Mouse (Mus musculus) forelimb bud, embryonic 11.5 days (tissue): Measurements from ENCODE around the gene Hdac1.

ENCODE experiments used
- DNase-seq: peaks from one replicate; pipeline ENCODE4 v3.0.0-alpha.2; 2012; ENCODE audit warnings: low read depth, low spot score

The Hdac1 gene

DNA sequence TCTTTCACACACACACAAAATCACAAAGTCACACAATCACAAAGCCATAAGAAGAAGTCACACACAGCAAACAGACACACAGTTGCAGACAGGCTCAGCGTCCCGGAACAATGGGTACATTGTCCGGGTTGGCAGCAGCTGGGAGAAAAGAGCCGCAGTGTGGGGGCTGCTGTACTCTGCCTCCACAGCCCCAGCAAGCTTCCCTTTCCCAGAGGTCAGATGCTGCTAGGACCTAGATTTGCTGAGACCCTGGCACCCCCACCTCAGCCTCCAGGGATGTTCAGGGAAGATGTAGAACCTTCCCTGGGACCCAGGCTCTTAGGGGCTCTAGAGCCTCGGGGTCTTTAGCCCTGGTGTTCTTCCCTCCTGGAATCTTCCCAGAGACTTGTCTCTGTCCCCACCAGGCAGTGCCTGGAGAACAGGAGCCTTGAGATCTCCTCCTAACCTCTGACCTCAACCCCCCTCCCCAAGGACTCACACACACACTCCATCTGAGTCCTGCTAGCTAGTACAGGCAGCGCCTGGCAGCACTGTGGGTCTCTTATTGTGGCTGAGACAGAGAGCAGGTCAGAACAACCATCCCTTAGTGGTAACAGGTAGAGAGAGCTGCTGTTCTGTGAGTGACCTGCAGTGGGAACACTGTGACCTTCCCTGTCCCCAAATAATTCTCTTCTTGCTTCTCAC, 31.0 kb downstream of the Hdac1 start:
- DNase-seq = no peak

DNA sequence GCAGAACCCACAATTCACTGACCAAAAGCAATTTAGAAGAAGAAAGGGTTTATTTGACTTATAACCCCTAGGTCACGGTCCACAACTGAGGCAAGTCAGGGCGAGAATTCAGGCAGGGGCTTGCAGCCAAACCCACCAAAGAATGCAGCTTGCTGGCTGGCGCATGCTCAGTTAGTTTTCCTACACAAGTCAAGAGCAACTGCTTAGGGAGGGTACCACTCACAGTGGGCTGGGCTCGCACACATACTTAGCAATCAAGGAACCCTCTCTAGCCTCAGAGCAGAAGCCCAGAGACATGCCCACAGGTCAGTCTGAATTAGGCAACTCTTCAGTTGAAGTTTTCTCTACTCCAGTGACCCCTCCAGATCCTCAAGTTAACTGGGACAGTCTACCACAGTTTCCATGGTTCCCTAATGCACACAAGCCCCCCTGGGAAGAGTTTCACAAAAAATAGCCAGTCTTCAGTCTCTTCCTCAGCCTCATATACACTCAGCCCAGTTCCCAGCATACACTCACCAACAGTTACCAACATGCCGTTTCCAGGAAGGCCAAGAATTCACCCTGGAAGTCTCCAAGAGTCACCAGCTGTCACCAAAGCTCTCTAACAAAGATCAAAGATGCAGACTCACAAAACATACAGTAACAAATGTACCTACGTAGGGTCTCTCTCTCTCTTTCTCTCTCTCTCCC, 31.6 kb downstream of the Hdac1 start:
- no peak for DNase-seq

DNA sequence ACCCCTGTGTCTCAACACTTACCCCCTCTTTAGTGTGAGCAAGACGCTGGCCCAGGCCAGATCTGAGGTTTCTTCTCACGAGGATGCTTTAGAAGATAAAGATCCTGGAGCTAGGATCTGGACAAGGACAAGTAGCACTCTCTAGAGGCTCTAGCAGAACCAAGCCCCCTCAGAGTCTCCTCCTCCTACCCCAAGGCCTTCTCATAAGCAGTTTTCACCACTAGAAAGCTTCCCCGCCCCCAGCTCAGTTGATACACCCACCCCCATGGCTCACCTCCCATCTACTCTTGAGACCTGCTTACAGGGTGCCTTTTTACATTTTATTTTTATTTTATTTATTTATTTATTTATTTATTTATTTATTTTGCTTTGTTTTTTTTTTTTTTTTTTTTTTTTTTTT, 32.9 kb downstream of the Hdac1 start:
- DNase-seq = no peak

DNA sequence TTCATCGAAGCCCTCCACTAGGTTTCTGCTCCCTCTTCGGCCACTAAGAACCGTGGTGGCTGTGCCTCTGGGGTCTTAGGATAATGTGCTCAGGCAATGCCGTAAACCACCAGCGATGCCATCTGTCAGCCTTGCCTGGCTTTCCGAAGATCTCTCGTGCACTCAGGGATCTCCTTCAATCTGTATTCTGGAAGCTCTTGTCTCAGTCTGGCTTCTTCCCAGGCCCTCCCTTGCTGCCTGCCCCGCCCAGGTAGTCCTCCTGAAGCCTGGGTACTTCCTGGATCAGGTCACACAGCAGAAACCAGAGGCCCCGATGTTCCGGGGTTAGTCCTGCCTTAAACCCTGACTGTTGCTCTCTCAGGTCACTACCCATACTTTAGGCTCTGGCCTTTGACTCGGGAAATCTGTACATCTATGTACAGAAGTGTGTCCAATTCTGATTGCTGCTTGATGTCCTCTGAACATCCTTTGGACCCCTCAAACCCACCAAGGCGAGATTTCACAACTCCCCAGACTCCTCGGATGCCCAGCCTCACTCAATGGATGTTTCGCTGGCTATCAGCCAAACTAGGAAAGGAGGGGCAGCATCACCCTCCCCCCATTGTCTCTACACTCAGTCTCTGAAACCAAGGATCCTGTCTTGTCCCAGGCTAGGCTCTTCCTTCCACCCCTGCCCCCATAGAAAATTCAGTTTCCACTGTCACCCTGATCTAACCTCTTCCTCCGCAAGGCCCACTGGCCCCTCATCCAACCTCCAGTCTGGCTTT, 33.5 kb downstream of the Hdac1 start:
- DNase-seq = no peak

DNA sequence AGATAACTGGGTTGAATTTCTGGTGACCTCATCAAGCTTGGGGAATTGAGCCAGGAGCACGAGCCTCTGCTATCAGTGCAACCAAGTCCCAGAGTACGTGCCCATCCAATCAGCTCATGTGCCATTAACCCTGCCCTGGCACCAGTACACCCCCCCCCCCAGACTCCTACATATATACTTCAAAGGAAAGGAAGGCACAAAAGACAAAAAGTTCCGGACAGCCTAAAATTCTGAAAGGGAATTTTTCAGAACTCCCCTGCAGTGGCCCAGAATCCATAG, 34.3 kb downstream of the Hdac1 start:
- no peak for DNase-seq

DNA sequence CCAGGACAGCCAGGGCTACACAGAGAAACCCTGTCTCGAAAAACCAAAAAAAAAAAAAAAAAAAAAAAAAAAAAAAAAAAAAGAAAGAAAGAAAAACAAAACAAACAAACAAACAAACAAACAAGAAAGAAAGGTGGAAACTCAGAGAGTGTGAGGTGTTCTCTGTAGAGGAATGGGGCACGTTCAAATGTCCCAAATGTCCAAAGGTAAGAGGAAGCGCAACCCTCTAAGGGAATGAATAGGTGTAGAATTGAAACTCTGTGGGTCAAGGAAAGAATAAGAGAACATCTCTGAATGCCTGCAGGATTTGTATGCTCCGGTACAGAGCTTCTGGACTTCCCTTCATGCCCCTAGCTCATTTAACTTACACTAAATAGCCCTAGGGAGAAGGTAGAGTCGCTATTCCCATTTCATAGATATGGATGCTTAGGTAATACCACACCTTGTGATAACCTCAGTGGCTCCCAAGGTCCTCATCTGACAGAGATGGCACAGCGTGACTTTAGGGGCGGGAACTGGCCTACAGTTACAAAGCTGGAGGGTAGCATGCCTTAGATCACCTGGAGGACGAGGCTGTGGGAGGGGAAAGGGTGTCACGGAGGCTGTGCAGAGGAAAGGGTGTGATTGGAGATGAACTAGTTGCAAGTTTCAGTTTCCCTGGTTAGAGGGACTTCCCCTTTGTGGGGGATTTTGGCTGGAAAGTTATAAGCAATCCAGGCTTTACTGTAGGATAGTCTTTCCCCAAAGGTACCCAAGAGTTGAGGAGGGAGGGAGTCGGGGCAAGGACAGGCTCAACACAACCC, 34.9 kb downstream of the Hdac1 start:
- no peak for DNase-seq

DNA sequence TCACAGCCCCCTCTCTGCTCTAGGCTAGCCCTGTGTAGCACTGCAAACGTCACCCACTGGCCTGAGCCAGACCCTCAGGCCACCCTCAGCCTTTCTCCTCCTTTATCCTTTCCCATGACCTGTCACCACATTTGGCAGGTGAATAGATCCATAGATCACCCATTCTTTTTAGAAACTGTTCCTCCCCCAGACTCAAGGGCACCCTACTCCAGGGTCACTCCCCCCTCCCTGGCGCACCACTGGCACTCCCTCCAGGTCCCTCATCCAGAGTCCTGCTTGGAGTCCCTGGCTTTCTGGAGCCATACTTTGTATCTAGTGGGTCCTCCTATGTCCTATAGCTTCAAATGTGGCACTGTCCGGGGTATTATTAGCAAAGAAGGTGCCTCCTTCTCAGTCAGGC, 37.0 kb downstream of the Hdac1 start:
- no peak for DNase-seq

DNA sequence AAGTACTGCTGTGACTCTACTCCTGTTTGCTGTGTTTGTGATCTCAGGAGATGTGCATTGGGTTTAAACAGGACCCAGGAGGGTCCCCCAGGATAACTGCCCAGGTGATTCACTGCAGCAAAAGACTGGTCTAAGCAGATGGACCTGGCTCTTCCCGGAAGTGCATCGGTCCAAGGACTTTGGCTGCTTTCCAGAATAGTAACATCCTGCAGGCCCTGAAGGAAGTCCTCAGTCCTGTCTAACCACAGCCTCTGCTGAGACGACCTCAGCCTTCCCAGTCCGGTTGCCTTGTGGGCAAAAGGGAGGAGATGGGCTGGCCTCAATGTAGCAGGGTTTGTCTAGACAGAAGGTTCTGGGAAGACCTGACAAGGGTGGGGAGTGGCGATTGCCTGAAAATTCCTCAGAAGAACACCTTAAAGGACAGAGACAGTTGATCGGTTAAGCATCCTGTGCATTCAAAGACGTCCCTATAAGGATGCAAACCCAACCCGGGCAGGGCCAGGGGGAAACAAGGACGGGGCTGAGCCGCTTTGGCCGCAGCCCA, 39.5 kb downstream of the Hdac1 start:
- no peak for DNase-seq

DNA sequence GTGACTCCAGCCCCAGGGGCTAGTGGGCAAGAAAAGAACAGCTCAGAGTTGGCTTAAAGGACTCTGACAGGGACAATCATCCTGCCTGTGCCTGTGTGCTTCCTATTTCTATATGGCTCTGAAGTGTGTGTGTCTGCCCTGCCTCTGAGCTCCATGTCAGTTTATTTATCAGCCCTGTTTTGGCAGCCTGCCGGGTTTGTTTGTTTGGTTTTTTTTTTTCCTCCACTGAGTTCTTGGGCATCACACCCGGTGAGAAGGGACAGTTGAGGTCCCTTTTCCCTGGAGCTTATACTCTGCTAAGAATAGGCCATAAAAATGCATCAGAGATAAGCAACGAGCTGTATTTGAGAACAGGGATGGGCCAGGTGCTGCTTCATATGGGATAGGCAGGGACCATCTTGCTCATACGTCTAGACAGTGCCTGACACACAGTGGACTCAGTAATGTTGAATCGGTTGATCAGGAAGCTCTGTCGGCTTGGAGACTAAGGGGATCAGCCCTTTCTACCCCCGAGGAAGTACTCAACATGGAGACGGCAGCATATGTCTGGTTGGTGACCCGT, 40.1 kb downstream of the Hdac1 start:
- no peak for DNase-seq

DNA sequence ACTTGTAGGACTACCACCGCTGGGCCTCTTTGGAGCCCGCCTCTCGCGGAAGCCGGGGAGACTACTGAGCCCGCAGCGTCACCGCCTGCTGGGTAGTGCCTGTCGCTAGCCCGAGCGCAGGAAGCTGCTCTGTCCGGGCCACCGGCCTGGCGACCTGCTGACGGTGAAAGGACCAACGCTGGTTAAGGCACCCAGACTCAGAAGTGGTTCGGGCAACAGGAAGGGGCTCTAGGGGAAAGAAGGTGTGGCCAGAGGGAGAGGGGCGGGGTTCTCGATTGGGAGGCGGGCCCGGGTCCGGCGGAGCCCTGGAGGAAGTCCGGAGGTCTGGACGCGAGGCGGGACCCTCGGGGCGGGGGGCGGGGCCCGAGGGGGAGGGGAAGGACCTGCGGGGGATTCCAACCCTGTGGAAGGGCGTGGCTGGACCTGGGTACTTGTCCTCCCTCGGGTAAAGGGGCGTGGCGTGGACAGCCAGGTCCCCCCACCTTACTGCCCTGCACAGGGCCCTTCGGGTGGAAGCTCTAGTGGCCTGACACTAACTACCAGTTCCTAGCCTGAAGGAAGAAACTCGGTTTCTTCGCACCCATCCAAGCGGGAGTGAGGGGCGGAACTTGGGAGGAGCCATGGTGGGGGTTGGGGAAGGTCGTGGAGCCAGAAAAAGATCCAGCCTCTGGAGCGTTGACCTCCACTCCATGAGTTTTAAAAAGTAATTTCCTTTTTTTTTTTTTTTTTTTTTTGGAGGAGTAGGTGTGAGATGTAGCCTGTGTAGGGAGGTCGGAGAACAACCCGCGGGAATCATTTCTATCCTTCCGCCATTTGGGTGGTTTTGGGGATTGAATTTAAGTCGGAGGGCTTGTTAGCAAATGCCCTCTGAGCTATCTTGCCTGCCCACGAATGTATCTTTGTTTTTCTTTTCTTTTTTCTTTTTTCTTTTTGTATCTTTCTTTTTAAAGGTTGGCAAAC, 41.6 kb downstream of the Hdac1 start:
- DNase-seq = peak; percentile 82

DNA sequence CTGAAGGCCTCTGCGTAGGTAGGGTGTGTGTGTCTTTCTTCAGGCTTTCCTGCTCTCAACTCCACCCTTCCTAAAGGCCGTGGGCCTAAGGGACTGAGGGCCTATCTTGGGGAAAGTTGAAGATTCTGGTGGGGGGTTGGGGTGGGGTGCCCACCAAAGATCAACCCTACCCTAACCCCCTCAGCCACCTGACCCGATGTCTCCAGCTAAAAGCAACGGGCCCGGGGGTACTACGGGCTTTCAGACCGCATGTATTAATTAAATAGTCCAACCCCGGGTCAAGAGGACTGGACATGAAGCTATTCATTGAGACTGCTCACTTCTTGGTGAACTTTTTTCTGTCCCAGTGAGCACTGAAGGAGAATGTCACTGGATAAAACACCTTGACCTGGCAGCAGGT, 42.5 kb downstream of the Hdac1 start:
- DNase-seq = no peak

DNA sequence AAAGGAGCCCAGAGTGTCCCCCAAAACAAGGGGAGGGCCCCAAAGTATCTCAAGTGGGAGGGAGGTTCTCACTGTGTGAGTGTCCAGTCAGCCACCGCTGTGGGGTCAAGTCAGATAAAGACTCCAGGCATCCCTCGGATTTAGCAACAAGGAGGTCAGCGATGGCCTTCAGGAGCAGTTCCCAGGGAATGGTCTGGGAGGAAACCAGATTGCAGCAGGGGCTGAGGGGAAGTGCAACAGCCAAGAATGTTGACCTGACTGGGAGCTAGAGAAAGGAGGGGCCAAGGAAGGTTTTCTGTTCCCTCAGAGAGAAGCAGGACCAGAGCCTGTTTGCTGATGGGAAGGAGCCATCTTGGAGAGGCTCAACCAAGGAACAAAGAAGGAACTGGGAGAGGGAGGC, 43.6 kb downstream of the Hdac1 start:
- DNase-seq = no peak

DNA sequence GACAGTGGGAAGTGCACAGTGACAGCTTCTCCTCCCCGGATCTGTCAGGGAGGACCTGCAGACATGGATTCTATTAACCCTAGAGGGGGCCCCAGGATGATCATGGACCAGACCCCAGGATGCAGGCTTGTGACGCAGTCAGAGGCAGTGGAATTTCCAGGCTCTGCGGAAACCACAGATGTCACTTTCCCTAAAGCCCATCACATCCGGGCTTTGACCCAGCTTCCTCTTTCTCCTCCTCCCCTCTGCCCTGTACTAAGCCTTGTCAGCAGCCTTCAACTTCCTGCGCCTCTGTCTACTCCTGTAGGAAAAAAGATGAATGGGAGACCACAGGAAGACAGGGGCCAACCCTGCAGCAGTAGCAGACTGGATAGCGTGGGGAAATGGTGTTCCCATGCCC, 45.9 kb downstream of the Hdac1 start:
- no peak for DNase-seq

DNA sequence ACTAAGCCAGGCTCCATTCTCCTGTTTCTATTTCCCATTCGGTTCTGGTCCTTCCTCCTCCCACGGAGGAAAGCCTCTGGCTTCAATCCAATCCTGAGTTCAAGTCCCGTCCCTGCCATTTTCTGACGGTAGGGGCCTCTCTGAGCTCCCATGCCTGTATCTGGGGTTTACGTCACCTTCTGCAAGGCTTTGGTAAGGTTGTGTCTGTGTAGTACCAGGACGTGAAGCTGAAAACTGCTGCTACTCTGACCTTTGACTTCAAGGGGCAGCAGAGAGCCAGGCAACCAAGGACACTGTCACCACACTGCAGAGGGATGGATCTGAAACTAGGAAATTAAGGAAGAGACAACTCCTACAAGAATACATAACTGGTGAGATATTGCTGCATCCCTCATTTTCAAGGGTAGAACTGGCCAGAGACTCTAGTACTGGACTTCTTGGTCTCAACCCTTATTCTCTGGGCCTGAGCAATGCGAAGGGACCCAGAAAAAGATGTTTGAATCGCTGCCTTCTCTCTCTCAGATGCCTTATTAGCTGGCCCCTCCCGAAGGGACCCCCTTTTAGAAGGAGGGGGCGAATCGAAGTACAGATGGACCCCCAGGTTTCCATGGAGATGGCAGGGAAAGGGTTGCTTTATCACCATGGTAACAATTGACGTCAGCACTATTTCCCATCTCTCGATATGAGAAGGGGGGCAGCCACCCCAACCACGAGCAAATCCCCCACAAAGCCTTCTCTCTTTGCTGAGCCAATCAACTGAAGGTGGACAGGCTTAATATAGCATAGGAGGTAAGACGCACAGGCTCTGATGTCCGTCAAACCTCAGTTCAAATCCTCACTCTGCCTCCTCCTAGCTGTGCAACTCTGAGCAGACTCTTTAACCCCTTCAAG, 46.6 kb downstream of the Hdac1 start:
- no peak for DNase-seq

DNA sequence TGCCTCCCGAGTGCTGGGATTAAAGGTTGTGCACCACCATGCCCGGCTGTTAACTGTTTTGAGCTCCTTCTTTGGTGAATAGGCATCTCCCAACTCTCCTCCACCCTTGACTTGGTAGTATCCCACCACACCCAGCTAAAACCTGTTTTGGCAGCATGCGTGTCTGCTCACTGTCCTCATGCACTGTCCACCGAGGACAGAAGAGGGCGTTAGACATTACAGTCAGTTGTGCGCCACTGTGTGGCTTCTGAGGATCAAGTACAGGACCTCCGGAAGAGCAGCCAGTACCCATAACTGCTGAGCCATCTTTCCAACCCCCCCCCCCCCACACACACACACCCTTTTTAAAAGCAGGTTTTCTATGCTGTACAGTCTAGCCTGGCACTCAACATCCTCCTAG, 47.8 kb downstream of the Hdac1 start:
- DNase-seq = no peak

DNA sequence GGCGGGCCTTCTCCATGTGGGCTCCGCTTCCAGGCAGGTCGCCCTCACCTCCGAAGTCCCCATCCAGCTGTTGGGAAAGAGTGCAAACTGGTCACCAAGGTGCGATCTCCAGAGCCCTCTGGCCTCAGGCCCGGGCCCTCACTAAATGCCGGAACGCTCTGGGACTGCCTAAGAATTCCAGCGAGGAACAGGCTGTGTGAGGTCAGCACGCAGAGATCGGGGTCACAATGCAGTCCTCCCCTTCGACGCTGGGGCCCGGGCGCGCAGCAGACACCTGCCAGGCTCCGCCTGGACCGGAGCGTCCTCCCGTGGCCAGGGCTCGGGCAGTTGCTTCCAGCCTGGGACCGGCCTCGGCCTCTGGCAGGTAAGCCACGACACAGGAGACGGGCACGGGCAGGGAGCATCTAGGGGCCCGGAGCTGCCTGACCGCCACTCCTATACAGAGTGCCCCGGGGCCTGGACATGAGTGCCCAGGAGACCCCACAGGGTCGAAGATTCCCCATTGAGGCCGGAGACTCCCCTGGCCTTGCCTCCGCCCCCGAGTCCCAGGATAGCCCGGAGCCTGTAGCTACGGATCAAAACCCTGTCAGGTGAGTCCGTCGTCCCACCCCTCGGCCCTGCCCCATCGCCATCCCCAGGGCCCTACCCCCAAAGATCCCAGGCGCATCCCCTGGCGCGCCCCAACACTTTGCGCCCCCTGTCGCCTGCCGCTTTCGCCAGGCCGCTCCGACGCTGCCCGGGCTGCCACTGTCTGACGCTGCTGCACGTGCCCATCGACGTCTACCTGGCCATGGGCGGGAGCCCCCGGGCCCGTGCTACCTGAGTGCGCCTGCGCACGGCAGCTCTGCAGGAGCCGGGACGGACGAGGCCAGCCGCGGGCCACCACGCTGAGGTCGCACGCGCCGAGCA, 51.3 kb downstream of the Hdac1 start, which contains the start of the genes Tssk3 and Fam229a:
Gene Tssk3, minus strand, starts transcription at position 51 of the 909 bp plus-strand sequence.
Gene Fam229a, plus strand, starts transcription at position 219 of the 909 bp plus-strand sequence.
- no peak for DNase-seq

DNA sequence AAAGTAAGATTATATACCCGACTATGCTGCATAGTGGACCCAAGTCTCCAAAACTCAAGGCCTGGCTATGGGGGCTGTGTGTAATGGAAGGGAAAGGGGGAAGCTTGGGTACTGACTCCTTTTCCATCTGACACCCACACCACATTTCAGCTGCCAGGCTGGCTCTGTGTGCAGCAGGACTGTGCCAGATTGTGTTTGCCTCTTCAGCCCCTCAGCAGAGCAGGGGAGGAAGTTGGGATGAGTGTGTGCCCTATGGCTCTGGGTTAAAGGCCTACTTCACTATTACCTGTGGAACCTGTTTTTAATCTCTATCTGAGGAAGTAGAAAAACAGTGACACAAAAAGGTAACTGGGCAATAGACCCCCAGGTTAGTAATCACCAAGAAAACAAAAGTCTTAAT, 61.4 kb downstream of the Hdac1 start:
- no peak for DNase-seq

DNA sequence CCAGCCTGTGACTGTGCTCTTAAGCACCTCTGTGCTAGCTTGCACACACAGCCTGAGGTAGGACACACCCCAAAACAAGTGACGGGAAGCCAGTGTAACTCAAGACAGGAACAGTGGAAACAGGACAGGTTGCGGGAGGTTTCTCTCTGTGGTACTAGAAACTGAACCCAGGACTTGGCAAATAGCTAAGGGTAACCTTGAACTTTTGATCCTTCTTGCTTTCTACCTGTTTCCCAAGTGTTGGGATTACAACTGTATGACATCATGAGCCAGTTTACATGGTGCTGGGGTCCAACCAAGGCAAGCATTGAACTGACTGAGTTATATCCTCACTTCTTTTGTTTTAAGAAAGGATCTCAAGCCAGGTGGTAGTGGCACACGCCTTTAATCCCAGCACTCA, 62.6 kb downstream of the Hdac1 start:
- DNase-seq = no peak
